Mouse (Mus musculus) right cerebral cortex, postnatal 36 days (tissue): ENCODE measurements around the gene Dock1.

Experiments used
- DNase-seq, 2 experiments: peaks; one replicate each; pipeline ENCODE4 v3.0.0; 2022; ENCODE audit warnings: low spot score in 2 of 2, mixed read lengths in 1 of 2

Gene Dock1

GRCm38 (mm10) chr7:134695431-134695830, 25.0 kb downstream of the Dock1 start:
- DNase-seq: no peak

DNA sequence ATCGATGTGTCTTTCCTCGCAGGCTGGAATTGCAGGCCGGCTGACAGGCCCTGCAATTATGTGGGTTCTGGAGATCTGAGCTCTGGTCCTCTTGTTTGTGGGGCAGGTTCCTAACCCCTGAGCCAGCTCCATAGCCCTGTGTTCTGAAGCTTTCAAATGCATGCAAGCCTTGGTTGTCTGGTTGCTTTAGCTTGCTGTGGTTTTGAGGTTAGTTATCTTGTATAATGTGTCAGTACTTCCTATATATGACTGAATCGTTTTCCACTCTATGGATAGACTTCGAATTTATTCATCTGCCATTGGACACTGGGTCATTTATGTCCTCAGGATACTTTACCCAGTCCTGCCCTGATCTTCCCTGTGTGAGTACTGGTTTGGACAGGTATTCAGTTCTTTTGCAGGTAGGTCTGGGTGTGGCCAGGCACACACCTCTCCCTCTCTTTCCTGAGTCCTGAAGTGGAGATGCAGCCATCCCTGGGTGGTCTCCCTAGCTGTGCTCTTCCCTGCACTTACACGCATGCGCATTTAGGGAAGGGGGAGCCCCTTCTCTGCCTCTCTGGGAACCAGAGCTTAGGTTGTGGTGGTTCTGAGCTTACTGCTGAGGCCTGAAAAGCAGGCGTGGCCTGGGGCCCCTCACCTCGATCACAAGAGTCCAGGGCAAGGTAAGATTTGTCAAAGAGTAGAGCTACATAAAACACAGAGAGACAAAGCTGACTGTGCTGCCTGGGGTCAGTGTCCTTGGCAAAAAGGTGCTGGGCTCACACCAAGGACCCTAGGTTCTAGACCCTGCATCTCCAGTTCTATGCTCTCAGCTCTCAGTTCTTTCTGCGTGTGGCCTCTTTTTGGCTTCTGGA, 25.9 kb downstream of the Dock1 start:
- no peak for DNase-seq

DNA sequence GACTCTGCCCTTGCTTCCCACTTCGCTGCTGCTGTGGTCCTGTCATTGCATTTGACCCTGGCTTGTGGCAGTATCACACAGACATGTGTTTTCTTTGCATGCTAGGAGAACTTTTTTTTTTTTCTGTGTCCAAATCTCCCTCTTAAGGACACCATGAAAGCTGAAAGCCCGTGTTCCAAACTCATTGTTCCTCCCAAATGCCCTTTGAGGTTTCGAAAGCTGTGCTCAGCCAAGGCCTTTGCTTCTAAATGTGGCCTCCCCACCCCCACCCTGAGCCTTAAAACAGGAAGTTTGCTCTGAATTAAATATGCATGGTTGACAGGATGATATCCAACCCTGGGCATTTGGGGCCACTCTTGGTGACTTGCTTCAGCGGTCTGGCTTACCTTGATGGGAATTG, 27.0 kb downstream of the Dock1 start:
- no peak for DNase-seq

GRCm38 (mm10) chr7:134698246-134698645, 27.8 kb downstream of the Dock1 start:
- DNase-seq: no peak

GRCm38 (mm10) chr7:134700001-134700400, 29.5 kb downstream of the Dock1 start:
- no peak for DNase-seq

DNA sequence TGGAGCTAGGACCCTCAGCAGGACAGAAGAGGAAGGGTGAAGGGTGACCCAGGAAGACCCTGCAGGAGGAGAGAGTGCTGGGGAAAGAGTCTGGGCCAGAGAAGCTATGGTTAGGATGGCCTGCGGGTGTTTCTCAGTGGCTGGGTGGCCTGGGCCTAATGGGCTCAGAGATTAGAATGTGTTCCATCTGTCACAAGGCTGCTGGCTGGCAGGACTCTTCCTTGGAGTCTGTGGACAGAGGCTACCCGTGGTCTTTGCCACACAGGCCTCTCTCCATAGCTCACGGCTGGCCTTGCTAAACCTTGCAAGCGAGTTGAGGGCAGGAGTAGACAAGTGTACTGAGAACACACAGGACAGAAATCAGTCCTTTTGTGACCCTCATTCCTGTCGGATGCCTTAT, 32.0 kb downstream of the Dock1 start:
- no peak for DNase-seq

DNA sequence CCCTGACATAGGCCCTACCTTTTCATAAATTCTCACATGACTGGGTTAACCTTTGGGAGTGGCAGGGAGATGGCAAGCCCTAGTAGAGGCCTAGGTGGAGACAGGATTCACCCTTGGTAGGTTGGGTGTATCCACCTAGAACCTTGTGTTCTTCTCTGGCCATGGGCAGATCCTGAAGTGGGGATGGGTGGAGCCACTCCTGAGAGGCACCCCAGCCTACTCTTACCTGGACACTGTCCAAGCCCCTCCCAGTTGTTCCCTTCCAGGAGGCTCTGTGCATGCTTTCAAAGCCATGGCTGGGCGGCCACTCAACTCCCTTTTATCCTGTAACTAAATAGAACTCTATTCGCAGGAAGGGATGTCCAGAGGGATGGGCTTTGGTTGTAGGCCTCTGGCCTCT, 33.2 kb downstream of the Dock1 start:
- no peak for DNase-seq

- peak; percentile 52 to 54 for DNase-seq
These were observed 38.9 kb downstream of the Dock1 start for GRCm38 (mm10) chr7:134709226-134709853.

- no peak for DNase-seq
These were observed 41.1 kb downstream of the Dock1 start for GRCm38 (mm10) chr7:134711576-134711975.

- no peak for DNase-seq
These were observed 49.0 kb downstream of the Dock1 start for GRCm38 (mm10) chr7:134719406-134719805.

DNA sequence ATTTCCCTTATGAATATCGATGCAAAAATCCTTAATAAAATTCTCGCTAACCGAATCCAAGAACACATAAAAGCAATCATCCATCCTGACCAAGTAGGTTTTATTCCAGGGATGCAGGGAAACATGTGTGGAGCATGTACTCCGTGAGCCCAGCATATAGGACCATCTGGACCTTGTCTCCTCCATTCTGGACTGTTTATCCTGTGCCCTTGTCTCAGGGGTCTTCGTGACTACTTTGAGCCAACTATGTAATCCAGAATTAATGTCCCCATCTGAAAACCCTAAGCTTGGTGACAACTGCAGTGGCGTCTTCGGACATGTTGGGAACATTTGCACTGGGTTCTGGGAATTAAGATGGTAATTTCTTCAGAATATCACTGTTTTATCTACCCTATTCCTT, 51.9 kb downstream of the Dock1 start:
- no peak for DNase-seq

DNA sequence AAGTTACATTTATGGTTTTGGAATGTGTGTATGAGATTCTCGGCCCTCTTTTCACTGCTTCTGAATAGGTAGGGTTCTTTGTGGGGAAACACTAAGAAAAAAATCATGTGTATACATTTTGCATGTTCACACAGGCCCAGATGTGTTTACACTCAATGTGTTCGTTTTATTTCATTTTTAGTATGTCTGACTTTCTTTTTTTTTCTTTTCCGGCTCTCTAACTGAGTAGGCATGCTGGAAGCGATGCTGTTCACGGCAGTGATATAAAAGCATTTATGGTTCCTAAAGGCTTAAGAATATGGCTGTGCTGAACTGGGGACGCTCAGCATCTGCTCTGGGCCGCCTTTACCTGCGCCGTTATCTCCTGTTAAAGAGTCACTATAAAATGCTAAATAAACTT, 52.5 kb downstream of the Dock1 start:
- no peak for DNase-seq

DNA sequence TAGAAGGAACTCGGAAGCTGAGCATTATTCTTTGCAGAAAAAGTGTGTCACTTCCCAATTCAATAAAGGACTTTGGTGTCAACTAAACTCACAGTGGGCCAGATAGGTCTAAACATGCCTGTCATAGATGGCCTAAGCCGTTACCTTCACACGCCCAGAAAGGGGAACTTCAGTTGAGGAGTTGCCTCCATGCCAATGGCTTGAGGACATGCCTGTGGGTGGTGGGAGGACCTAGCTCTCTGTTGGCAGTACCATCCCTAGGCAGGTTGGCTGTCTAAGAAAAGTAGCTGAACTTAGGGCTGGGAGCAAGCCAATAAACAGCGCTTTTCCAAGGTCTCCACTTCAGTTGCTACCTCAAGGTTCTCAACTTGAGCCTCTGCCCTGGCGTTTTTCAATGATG, 53.1 kb downstream of the Dock1 start:
- DNase-seq: no peak

GRCm38 (mm10) chr7:134724841-134725240, 54.4 kb downstream of the Dock1 start:
- no peak for DNase-seq

DNA sequence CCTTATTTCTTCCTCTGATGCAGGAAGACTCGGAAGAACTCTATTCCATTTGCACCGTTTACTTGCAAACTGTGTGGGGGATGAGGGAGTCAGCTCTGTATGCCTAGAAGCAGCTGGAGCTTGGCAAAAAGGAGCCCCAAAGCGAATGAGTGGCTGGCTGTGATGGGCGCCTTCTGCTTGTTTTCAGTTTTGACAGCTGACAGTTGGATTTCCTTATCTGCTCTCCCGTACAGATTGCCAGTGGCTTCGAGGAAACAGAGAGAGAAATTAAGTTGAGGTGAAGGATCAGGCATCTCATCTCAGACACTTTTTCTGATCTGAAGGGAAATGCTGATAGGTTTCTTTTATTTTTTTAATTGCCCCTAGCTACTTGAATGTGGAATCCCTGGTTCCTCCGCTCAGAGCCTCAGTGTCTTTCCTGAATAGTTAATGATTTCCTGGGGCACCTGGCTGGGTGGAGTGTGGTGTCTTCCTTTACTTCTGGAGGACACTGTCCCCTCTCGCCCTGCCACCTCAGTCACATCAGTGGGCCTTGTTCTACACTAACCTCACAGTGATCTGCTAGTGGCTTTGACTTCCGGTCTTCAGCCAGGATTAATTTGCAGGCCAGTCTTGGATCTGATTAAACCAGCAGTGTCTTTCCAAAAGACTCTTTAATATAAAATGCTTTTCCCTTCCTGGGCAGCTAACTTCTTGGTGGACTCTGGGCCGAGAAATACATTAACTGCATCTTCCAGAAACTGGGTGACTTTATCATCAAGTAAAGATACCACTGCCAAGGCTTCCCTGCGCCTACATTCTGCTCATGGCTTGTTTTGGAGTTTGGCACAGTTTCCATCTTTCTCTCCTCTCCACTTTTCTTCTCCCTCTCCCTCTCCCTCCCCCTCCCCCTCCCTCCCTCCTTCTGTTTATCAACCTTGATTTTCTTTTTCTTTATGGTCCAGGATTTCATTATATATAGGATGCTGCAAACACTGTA, 55.4 kb downstream of the Dock1 start:
- DNase-seq: peak; percentile 13 to 25

- DNase-seq: no peak
These were observed 56.2 kb downstream of the Dock1 start for GRCm38 (mm10) chr7:134726530-134727258.

- no peak for DNase-seq
These were observed 58.9 kb downstream of the Dock1 start for GRCm38 (mm10) chr7:134729348-134729747.

- no peak for DNase-seq
These were observed 60.1 kb downstream of the Dock1 start for GRCm38 (mm10) chr7:134730406-134731126.

DNA sequence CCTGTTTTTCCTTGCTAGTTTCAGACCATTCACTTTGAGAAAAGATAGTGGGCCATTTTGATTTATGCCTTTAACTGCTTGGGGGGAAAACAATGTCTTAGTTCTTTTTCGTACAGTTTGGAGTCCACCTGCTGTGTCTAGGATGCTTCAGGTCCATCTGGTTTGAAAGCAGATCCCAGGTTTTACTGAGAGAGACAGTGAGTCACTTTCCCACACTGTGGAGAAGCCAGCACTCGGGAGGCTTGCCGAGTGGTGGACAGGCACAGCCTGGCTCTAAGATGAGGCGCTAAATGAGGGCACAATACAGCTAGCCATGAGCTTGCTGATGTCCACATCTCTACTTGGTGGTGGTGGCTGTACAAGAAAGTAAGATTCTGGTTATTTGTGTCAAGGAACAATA, 76.6 kb downstream of the Dock1 start:
- no peak for DNase-seq

GRCm38 (mm10) chr7:134748376-134748775, 77.9 kb downstream of the Dock1 start:
- no peak for DNase-seq

DNA sequence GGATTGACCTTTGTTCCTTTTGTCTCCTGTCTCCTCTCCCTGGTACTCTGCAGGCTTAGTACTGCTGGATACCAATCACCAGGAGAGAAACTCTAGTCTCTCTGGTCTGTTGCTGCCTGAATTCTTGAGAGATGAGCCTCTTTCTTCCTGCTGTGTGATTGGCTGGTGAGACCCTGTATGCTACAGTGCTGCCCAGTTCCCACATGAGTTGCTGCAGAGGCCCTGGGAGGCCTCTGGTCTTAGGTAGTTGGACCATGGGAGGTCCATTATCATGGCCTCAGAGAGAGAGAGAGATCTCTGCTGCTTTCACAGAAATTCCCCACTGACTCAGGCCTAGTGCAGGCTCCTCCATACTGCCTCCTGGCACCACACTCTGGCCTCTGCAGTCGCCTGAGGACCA, 79.2 kb downstream of the Dock1 start:
- DNase-seq: no peak
